Mouse (Mus musculus): ENCODE measurements at regions not wholly inside any gene's neighbourhood (a gene's known extent, or its start where the extent isn't known, plus 50 kb on each side); places are given as distances from the start of the nearest gene placed in this dataset.

GRCm38 (mm10) chr9:12492890-12493618, 752.6 kb downstream of the Jrkl start:
- CTCF ChIA-PET, result no interaction called here

GRCm38 (mm10) chr9:12457810-12458209, 787.8 kb downstream of the Jrkl start:
- CTCF ChIA-PET, result no interaction called here

GRCm38 (mm10) chr9:12456695-12457094, 788.9 kb downstream of the Jrkl start:
- CTCF ChIA-PET, result no interaction called here

DNA sequence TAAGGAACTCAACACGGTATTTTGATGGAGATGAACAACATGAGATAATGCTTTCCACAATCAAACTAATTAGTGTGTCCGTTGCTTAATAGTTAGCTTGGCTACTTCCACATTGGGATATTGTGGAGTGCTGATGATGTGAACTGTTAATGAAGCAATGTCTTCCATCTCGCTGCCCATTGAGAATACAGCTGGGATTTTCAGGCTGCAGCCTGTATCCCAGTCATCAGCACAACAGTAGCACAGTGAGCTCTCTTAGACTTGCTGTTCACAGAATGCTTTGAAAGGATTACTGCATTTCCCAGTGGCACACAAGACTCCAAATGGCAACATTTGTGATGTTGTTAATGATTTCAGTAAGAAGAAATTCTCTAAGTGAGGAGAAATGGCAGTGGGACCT, 811.5 kb downstream of the Jrkl start:
- CTCF ChIA-PET, result interaction anchor here (0.7 kb wide), 1 partner anchor 33 kb away, joined by 3 read pairs; no protein-coding TSS in a partner anchor

- CTCF ChIA-PET, result no interaction called here
These were observed 823.7 kb downstream of the Jrkl start for GRCm38 (mm10) chr9:12421906-12422305.

DNA sequence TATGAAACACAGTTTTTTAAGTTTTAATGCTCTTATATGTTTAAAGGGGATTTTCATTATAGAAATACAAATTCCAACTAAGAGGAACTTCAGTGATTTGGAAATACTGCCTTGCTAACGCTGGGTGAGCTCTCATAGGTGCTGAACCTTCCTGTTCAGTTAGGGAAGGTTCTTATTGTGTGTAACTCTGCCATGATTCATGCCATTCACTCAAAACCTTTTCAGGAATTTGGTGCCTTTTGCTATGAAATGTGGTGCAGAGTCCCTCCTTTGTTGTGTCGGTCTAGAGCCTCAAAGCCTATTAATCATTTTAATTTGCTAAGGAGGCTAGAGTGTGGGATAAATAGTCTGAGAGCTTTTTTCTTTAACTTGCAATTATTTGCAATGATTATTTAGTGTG, 837.1 kb downstream of the Jrkl start:
- CTCF ChIA-PET, result no interaction called here

DNA sequence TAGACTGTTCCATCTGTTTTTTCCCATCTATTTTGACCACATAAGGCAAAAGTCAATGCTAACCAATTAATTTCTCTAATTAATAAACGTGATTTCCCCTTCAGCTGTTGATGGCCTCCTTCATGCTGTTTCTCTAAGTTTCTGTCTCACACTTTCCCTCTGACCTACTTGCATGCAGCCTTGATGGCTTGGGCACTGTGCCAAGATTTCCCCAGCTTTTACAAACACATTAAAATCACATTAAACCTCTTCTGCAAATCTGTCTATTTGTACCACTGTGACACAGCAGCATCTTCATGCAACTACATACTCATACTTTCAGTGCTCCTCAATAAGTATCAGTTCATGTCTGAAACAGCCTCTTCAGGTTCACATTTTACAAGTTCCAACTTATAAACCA, 841.4 kb downstream of the Jrkl start:
- CTCF ChIA-PET, result no interaction called here

DNA sequence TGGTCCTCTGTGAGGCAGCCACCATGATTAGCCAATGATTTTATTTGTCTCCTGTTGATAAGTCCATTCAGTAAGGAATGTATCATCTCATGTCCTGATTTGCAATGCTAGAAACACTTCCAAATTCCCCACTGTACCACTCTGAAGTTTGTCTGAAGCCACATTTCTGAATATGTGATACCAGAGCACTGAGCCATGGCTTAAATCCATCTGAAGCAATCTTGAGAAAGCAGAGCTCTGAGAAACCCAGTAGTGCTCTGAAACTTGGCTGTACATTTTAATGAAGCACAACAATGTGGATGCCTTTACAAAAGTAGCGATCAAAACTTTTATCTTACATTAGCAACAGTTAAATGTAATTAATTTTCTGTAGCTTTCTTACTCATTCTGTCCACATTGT, 850.0 kb downstream of the Jrkl start:
- CTCF ChIA-PET, result no interaction called here

- CTCF ChIA-PET, result no interaction called here
These were observed 864.6 kb downstream of the Jrkl start for GRCm38 (mm10) chr9:12380732-12381645.

- CTCF ChIA-PET, result interaction anchor here (0.9 kb wide), 1 partner anchor 1109 kb away, joined by 3 read pairs; no protein-coding TSS in a partner anchor
These were observed 865.6 kb downstream of the Jrkl start for GRCm38 (mm10) chr9:12380029-12380428.

DNA sequence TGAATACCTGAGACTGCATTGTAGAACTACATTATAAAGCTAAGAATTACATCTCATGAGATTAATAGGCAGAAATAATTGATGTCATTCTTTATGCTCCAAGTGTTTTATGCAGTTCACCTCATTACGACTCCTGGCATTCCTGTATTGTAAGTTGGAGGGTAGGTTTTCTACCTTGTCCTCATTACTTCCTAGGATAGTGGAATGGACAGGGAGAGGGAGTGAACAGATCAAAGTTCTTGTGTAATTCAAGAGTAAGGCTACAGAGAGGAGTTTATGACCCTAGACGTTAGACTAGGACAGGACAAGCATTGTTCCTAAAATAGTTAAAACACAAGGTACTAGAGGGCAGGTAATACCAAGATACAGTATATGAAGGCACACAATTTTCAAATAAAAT, 901.3 kb downstream of the Jrkl start:
- CTCF ChIA-PET, result interaction anchor here (0.7 kb wide), 1 partner anchor 12 kb away, joined by 3 read pairs; no protein-coding TSS in a partner anchor

- CTCF ChIA-PET, result no interaction called here
These were observed 904.2 kb downstream of the Jrkl start for GRCm38 (mm10) chr9:12341453-12341852.

DNA sequence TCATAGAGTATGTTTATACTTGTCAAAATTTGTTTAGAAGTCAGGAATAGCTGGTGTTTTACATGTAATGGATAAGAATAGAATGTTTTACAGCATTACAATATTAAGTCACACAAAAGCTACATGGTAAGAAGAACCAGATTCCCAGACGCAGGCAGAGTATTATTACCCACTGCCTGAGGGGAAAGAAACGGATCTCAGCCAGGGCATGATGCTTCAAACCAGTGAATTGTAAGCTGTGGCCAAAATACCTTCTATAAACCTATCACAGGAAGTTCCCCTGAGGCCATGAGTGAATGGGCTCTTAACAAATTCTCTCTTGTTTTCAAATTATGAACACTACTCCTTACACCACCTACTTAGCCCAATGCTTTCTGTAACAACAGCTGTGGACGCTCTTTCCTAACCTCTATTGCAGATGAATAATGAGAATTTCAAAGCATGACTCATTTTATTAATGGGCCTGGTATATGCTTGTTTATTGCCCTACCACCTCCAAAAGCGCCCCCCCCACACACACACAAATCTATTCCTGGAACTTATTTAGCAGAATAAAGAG, 932.0 kb downstream of the Jrkl start:
- CTCF ChIA-PET, result no interaction called here

DNA sequence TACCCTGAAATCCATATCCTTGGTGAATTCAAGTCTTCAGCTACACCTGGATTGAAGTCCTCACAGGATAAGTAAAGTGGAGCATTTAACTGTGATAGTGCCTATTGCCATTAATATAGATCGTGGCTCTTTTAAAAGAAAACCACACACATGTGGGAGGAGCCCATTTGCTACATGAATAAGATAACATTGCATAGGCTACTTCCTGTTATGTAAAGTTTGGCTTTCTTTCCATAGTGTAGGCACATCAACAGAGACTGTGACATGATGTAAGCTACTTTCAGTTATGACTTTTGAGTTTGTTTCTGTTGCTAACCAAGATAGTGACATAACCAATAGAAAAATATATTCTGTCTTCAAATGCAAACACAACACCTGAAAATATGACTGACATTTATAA, 932.6 kb downstream of the Jrkl start:
- CTCF ChIA-PET, result no interaction called here

Measured in spleen, embryonic (tissue).